Mouse (Mus musculus): ENCODE measurements at regions not wholly inside any gene's neighbourhood (a gene's known extent, or its start where the extent isn't known, plus 50 kb on each side); places are given as distances from the start of the nearest gene placed in this dataset.

DNA sequence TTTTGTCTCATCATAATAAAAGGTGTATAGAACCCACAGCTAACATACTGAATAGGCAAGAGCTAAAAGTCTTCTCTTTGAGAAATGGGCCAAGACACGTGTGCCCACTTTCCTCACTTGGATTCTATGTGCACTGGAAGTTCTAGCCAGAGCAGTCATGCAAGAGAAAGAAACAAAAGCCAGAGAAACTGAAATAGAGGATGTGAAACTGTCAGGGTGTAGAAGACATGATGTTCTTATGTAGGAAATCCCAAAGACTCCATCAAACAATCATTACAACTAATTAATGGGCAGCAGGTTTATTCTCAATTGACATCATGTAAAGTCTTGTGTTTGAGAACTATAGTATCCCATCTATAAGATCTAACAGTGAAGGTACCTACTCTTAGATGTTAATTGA, 294.9 kb downstream of the Hhipl2 start:
- Histone ChIP-seq H3K4me3 (ENCODE audit: insufficient read depth in 1 of 2, low read depth in 1 of 2, low read length in 2 of 2, poor library complexity in 1 of 2, severe bottlenecking in 1 of 2) (no peak overlapping the region), H3K27ac (ENCODE audit: insufficient read depth, low read depth, low read length, poor library complexity, severe bottlenecking) (no peak overlapping the region), H3K36me3 (ENCODE audit: control insufficient read depth, insufficient read depth, low read length, poor library complexity, severe bottlenecking) (no peaks in the 10 kb centered on the region), H3K9me3 (ENCODE audit: control insufficient read depth, insufficient read depth, low read depth, low read length) (no peaks in the 10 kb centered on the region), H3K4me1 (ENCODE audit: control insufficient read depth in 2 of 2, insufficient read depth in 2 of 2, low read length in 2 of 2, poor library complexity in 1 of 2) (no peaks in the 10 kb centered on the region), H3K9ac (ENCODE audit: insufficient read depth, low read depth, low read length, poor library complexity, severe bottlenecking) (no peak overlapping the region)
- DNase-seq (ENCODE audit: low read depth, low spot score) = no peak
- TF ChIP-seq ZNF384 (IDR thresholded peaks at IDR 0.05; ENCODE audit: low read depth, low read length) (no peak), ZC3H11A (IDR thresholded peaks at IDR 0.05; ENCODE audit: borderline replicate concordance, low read depth, low read length) (no peak), HCFC1 (IDR thresholded peaks at IDR 0.05; ENCODE audit: borderline replicate concordance, insufficient read depth, low read length) (no peak), CHD2 (IDR thresholded peaks at IDR 0.05; ENCODE audit: low read depth, low read length) (no peak), MAFK (IDR thresholded peaks at IDR 0.05; ENCODE audit: insufficient read depth, low read depth, low read length) (no peak)
- in situ Hi-C loops (cut with MboI; ENCODE audit: low sequenced_read_pairs in 2 of 2, unreplicated experiment in 2 of 2) = no loop called here

GRCm38 (mm10) chr1:183717060-183717459, 296.0 kb upstream of the Dusp10 start:
- H3K9me3 ChIP-seq (ENCODE audit: control insufficient read depth, insufficient read depth, low read depth, low read length) = no peaks in the 10 kb centered on the region
- H3K36me3 ChIP-seq (ENCODE audit: control insufficient read depth, insufficient read depth, low read length, poor library complexity, severe bottlenecking) = no peaks in the 10 kb centered on the region
- no peak for DNase-seq (ENCODE audit: low read depth, low spot score)
- H3K4me1 ChIP-seq (ENCODE audit: control insufficient read depth in 2 of 2, insufficient read depth in 2 of 2, low read length in 2 of 2, poor library complexity in 1 of 2) = no peaks in the 10 kb centered on the region
- H3K9ac ChIP-seq (ENCODE audit: insufficient read depth, low read depth, low read length, poor library complexity, severe bottlenecking) = no peak overlapping the region
- TF ChIP-seq ZC3H11A (IDR thresholded peaks at IDR 0.05; ENCODE audit: borderline replicate concordance, low read depth, low read length) (no peak), CHD2 (IDR thresholded peaks at IDR 0.05; ENCODE audit: low read depth, low read length) (no peak), ZNF384 (IDR thresholded peaks at IDR 0.05; ENCODE audit: low read depth, low read length) (no peak), HCFC1 (IDR thresholded peaks at IDR 0.05; ENCODE audit: borderline replicate concordance, insufficient read depth, low read length) (no peak), MAFK (IDR thresholded peaks at IDR 0.05; ENCODE audit: insufficient read depth, low read depth, low read length) (no peak)
- in situ Hi-C loops (cut with MboI; ENCODE audit: low sequenced_read_pairs in 2 of 2, unreplicated experiment in 2 of 2) = no loop called here
- H3K4me3 ChIP-seq (ENCODE audit: insufficient read depth in 1 of 2, low read depth in 1 of 2, low read length in 2 of 2, poor library complexity in 1 of 2, severe bottlenecking in 1 of 2) = no peak overlapping the region
- H3K27ac ChIP-seq (ENCODE audit: insufficient read depth, low read depth, low read length, poor library complexity, severe bottlenecking) = no peak overlapping the region

GRCm38 (mm10) chr1:183749126-183749525, 264.0 kb upstream of the Dusp10 start:
- Histone ChIP-seq H3K36me3 (ENCODE audit: control insufficient read depth, insufficient read depth, low read length, poor library complexity, severe bottlenecking) (no peaks in the 10 kb centered on the region), H3K27ac (ENCODE audit: insufficient read depth, low read depth, low read length, poor library complexity, severe bottlenecking) (no peak overlapping the region), H3K4me1 (ENCODE audit: control insufficient read depth in 2 of 2, insufficient read depth in 2 of 2, low read length in 2 of 2, poor library complexity in 1 of 2) (no peaks in the 10 kb centered on the region), H3K9ac (ENCODE audit: insufficient read depth, low read depth, low read length, poor library complexity, severe bottlenecking) (no peak overlapping the region), H3K9me3 (ENCODE audit: control insufficient read depth, insufficient read depth, low read depth, low read length) (no peaks in the 10 kb centered on the region), H3K4me3 (ENCODE audit: insufficient read depth in 1 of 2, low read depth in 1 of 2, low read length in 2 of 2, poor library complexity in 1 of 2, severe bottlenecking in 1 of 2) (no peak overlapping the region)
- DNase-seq (ENCODE audit: low read depth, low spot score) = no peak
- TF ChIP-seq MAFK (IDR thresholded peaks at IDR 0.05; ENCODE audit: insufficient read depth, low read depth, low read length) (no peak), ZNF384 (IDR thresholded peaks at IDR 0.05; ENCODE audit: low read depth, low read length) (no peak), CHD2 (IDR thresholded peaks at IDR 0.05; ENCODE audit: low read depth, low read length) (no peak), HCFC1 (IDR thresholded peaks at IDR 0.05; ENCODE audit: borderline replicate concordance, insufficient read depth, low read length) (no peak), ZC3H11A (IDR thresholded peaks at IDR 0.05; ENCODE audit: borderline replicate concordance, low read depth, low read length) (no peak)
- in situ Hi-C loops (cut with MboI; ENCODE audit: low sequenced_read_pairs in 2 of 2, unreplicated experiment in 2 of 2) = no loop called here

GRCm38 (mm10) chr1:183754500-183754899, 258.6 kb upstream of the Dusp10 start:
- Histone ChIP-seq H3K9ac (ENCODE audit: insufficient read depth, low read depth, low read length, poor library complexity, severe bottlenecking) (no peak overlapping the region), H3K36me3 (ENCODE audit: control insufficient read depth, insufficient read depth, low read length, poor library complexity, severe bottlenecking) (no peaks in the 10 kb centered on the region), H3K4me3 (ENCODE audit: insufficient read depth in 1 of 2, low read depth in 1 of 2, low read length in 2 of 2, poor library complexity in 1 of 2, severe bottlenecking in 1 of 2) (no peak overlapping the region), H3K4me1 (ENCODE audit: control insufficient read depth in 2 of 2, insufficient read depth in 2 of 2, low read length in 2 of 2, poor library complexity in 1 of 2) (no peaks in the 10 kb centered on the region), H3K9me3 (ENCODE audit: control insufficient read depth, insufficient read depth, low read depth, low read length) (no peaks in the 10 kb centered on the region), H3K27ac (ENCODE audit: insufficient read depth, low read depth, low read length, poor library complexity, severe bottlenecking) (no peak overlapping the region)
- DNase-seq (ENCODE audit: low read depth, low spot score) = no peak
- in situ Hi-C loops (cut with MboI; ENCODE audit: low sequenced_read_pairs in 2 of 2, unreplicated experiment in 2 of 2) = no loop called here
- TF ChIP-seq CHD2 (IDR thresholded peaks at IDR 0.05; ENCODE audit: low read depth, low read length) = no peak
- TF ChIP-seq MAFK (IDR thresholded peaks at IDR 0.05; ENCODE audit: insufficient read depth, low read depth, low read length) = no peak
- no peak for TF ChIP-seq HCFC1 (IDR thresholded peaks at IDR 0.05; ENCODE audit: borderline replicate concordance, insufficient read depth, low read length)
- no peak for TF ChIP-seq ZNF384 (IDR thresholded peaks at IDR 0.05; ENCODE audit: low read depth, low read length)
- no peak for TF ChIP-seq ZC3H11A (IDR thresholded peaks at IDR 0.05; ENCODE audit: borderline replicate concordance, low read depth, low read length)

DNA sequence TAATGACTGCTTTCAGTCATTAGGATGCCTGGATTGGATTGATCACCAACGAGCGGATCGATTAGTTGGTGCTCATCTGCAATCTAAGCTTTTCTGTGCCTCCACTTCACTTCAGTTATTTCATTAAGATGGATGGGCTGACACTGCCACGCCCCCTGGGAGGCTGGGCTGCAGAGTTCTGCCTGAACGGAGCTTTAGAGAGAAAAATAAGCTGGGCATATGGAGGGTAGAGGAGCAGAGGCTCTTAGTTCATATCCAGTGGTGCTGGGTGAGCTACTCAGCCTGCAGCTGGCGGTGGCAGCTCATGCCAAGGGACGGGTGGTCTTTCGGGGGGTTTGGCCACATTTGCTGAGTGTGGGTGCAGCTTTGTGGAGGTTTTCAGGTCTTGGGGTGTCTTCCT, 256.4 kb upstream of the Dusp10 start:
- H3K4me1 ChIP-seq (ENCODE audit: control insufficient read depth in 2 of 2, insufficient read depth in 2 of 2, low read length in 2 of 2, poor library complexity in 1 of 2) = no peaks in the 10 kb centered on the region
- in situ Hi-C loops (cut with MboI; ENCODE audit: low sequenced_read_pairs in 2 of 2, unreplicated experiment in 2 of 2) = no loop called here
- DNase-seq (ENCODE audit: low read depth, low spot score) = no peak
- no peaks in the 10 kb centered on the region for H3K9me3 ChIP-seq (ENCODE audit: control insufficient read depth, insufficient read depth, low read depth, low read length)
- TF ChIP-seq HCFC1 (IDR thresholded peaks at IDR 0.05; ENCODE audit: borderline replicate concordance, insufficient read depth, low read length) (no peak), ZC3H11A (IDR thresholded peaks at IDR 0.05; ENCODE audit: borderline replicate concordance, low read depth, low read length) (no peak)
- no peak overlapping the region for H3K9ac ChIP-seq (ENCODE audit: insufficient read depth, low read depth, low read length, poor library complexity, severe bottlenecking)
- H3K4me3 ChIP-seq (ENCODE audit: insufficient read depth in 1 of 2, low read depth in 1 of 2, low read length in 2 of 2, poor library complexity in 1 of 2, severe bottlenecking in 1 of 2) = no peak overlapping the region
- H3K27ac ChIP-seq (ENCODE audit: insufficient read depth, low read depth, low read length, poor library complexity, severe bottlenecking) = no peak overlapping the region
- no peaks in the 10 kb centered on the region for H3K36me3 ChIP-seq (ENCODE audit: control insufficient read depth, insufficient read depth, low read length, poor library complexity, severe bottlenecking)

Data from ES-E14 (cell line).